Mouse (Mus musculus): ENCODE results near the gene Gm17657.
"Not testable (repeated sequence)": the region's sequence is repeated elsewhere in the genome, so short reads cannot be mapped to it uniquely, and the experiment has no call there.

The Gm17657 gene

DNA sequence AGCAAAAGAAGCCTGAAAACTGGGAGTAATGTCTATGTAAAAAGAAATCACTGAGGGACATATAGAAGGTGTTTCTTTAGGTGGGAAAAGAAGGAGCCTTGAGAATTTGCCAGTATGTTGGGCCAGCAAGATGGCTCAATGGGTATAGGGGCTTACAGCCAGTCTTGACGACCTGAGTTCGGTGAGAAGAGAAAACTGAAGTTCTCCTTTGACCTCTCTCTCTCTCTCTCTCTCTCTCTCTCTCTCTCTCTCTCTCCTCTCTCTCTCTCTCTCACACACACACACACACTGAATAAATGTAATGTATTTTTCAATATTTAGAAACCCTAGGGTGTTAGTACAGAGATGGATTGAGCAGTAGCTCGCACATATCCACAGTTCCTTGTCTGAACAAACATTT, 944 bp downstream of the Gm17657 start:
- DNase-seq (ENCODE audit: low spot score in 2 of 2) = no peak

DNA sequence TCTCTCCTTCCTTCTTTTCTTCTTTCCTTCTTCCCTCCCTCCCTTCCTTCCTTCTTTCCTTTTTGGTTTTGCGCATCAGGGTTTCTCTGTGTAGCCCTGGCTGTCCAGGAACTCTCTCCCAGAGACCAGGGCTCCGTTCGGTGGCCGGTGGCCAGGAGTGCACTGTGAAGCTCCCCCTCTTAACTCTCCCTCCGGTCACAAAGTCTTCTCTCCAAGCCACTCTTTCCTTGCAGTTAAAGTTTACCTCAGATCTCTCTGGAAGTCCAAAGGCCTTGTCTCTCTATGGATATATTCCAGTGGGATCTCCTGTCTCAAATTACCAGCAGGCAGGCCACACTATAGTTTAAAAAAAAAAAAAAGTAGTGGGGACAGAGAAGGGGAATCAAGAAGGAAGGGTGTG, 4.2 kb downstream of the Gm17657 start:
- DNase-seq (ENCODE audit: low spot score in 2 of 2) = no peak

DNA sequence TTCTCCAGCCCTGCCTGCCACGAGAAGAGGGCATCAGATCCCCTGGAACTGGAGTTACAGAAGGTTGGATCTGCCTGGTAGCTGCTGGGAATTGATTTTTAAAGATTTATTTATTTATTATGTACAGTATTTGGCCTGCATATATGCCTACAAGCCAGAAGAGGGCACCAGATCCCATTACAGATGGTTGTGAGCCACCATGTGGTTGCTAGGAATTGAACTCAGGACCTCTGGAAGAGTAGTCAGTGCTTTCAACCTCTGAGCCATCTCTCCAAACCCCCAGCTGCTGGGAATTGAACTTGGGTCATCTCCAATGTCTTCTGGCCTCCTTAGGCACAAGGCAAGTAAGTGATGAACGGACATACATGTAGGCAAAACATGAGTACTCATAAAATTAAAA, 5.4 kb downstream of the Gm17657 start:
- no peak for DNase-seq (ENCODE audit: low spot score in 2 of 2)

DNA sequence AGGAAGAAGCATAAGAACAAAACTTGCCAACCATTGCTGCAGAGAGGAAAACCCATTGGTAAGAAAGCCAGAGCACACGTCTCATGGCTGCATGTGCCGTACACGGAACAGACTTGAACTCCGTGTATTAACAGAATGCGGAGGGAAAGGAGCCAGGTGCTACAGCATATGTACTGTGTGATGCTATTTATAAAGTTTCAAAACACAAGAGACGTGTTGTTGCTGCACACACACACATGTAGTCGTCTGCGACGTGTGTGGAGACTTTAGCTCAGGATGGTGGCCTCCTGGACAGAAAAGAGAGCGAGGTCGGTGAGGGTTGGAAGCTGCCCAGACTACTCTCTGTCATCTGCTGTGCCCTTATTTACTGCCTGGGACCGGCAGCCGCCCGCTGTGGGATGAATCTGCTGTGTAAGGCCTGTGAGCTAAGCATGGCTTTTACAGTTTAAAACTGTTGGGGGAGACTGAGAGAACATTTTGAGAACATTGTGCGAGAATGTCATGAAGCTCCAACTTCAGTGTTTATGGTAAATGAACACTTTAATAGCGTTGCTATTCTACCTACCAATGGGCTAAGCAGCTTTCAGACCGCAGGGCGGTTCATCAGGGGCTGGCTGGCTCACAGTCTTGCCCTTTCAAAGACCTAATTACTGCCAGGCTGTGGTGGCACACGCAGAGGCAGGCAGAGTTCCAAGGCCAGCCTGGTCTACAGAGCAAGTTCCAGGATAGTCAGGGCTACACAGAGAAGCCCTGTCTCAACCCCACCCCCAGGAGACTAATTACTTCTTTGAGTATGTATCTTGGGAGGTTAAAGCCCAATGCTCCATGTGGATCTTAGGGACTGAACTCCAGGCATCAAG, 6.4 kb downstream of the Gm17657 start:
- no peak for DNase-seq (ENCODE audit: low spot score in 2 of 2)

DNA sequence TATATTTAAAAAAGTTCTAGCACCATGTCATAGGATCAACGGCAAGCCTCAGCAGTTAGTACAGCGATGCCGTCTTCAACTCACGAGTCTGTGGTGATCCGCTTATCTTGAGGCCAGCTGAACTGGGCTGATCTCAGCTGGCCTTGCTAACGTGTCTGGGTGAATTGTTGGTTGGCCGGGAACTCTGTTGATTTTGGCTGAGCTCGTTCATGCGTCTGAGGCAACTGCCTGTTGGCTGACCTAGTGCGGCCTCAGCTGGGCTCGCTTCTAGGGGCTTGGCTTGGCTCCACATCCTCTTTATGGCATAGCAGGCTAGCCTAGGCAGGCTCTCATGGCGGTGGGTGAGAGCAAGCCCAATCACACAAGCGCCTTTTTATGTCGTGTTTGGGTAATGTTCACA, 8.0 kb downstream of the Gm17657 start:
- no peak for DNase-seq (ENCODE audit: low spot score in 2 of 2)

DNA sequence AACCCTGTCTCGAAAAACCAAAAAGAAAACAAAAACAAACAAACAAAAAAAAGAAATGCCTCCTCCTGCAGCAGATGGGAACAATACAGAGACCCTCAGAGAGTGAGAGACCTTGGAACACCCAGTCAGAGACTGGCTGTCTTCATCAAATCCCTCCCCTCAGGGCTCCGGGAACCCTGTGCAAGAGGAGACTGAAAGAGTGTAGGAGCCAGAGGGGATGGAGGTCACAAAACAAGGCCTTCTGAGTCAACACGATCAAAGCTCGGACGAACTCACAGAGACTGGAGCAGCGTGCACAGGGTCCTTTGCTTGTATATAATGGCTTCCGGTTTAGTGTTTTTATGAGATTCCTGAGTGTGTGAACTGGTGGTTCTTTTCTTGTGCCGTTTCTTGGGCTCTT, 9.0 kb downstream of the Gm17657 start:
- DNase-seq (ENCODE audit: low spot score in 2 of 2) = no peak

DNA sequence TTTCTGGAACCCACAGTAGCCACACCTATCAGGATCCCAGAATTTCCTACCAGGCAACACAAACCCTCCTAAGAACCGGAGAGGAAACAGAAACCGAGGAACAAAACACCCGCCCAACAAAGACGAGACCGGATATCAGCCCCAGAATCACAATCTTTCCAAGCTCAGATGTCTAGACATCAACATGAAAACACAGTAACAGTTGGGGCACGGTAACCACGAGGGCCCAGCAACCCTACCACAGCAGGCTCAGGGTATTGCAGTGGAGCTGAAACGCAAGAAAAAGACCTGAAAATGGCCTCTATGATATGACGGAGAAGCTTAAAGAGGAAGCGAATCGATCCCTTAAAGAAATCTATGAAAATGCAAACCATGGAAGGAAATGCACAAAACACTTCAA, 15.6 kb downstream of the Gm17657 start:
- no peak for DNase-seq (ENCODE audit: low spot score in 2 of 2)

DNA sequence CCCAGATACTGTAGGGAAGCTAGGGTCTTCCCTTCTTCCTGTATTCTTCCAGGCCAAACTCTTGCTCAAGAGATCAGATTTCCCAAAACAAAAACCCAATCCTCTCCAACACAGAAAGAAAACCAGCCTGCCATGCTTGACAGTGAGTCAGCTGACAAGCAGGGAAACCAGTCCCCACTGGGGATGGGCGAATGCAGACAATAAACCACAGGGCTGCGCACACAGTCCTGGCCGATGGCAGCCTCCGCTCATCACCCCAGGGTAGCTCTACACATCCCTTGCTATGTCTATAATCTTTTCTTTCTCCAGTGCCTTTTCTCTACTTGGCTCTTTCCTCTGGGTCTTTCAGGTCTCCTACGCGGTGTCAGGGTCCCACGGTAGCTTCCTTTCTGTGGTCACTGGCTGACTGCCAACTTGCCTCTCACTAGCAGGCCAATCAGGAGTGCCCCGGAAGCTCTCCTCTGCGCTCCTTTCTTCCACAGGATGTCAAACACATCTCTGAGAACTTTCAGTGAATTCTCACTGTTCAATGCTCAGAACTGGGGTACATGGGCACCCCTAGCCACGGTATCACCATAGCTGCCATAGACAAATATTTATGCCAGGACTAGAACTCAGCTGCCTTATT, 17.6 kb downstream of the Gm17657 start:
- no peak for DNase-seq (ENCODE audit: low spot score in 2 of 2)

DNA sequence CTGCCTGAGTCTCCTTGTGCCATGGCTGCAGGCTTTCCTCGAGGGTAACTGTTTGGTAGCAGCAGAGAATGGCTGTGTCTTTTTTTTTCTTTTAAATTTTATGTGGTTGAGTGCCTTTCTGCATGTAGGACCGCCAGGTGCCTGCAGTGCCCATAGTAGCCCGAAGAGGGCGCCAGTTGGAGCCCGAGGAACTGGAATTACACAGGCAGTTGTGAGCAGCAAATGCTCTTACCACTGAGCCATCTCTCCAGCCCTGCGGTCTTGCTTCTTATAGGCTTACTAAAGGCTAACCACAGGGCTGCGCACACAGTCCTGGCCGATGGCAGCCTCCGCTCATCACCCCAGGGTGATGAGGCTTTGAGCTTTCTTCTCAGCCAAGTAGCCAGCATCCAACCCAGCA, 18.2 kb downstream of the Gm17657 start:
- no peak for DNase-seq (ENCODE audit: low spot score in 2 of 2)

DNA sequence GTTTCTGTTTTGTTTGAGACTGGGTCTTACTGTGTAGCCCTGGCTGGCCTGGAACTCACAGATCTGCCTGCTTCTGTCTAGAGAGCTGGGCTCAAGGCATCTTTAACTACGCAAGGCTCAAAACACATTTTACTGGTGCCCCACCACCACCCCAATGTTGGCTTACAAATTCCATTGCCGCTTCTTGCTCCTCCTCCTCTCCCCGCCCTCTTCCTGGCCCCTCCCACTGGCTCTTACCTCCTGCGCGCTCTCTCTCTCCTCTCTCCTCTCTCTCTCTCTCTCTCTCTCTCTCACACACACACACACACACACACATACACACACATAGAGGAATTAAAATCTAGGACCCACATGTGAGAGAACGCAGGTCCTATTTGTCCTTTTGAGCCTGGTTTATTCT, 18.9 kb downstream of the Gm17657 start:
- DNase-seq (ENCODE audit: low spot score in 2 of 2) = no peak

DNA sequence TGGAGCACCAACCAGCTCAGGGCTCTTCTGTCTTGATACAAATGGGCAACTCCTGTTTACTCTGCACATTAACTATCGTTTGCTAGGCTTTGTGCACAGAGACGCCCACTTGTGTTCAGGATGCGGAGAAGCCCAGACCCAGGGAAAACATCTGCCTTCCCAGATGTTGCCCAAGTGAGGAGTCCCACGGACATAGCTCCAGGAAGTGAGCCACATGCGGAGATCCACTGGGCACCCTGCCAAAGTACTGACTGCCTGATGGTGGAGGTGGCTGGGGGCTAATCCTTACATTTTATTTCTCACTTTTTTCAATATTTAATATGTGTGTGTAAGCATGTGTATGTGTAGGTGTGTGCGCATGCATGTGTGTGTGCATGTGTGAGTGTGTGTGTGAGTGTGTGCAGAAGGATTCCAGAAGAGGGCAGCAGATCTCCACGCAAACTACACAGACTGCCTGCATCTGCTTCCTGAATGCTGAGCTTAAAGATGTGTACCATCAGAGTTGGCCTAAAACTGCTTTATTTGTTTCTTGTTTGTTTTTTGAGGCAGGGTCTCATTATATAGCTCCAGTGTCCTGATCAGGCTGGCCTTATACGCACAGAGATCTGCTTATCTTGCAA, 20.8 kb downstream of the Gm17657 start:
- DNase-seq (ENCODE audit: low spot score in 2 of 2) = no peak

DNA sequence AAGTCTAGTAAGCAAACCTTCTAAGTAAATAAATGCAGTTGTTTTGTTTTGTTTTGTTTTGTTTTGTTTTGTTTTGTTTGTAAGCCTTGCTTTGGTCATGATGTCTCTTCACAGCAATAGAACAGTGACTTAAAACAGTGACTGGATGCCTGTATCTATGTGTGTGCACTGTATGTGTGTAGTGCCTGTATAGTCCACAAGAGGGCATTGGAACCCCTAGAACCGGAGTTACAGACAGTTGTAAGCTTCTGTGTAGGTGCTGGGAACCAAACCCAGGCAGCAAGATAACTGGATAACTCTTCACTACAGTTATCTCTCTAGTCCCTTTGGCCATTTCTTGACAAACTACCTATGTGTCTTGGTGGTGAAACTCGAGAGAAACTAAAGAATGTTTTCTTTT, 23.8 kb downstream of the Gm17657 start:
- no peak for DNase-seq (ENCODE audit: low spot score in 2 of 2)

DNA sequence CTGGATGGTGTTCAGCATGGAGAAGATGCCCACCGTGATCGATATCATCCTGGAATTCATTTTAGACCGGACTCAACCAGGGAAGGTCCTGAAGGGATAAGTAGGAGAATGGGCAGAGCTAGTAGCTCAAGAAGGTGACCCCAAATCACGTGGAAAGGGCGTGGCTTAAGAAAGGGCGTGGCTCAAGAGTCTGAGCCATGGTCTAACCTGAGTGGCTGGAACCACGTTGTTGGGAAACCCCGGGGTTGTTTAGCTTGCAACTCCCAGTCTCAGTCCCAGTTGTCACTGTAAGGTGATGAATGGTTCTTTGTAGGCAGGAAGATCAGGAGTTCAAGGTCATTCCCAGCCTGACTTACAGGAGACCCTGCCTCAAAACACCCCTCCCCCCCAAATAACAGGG, 29.7 kb downstream of the Gm17657 start:
- DNase-seq (ENCODE audit: low spot score in 2 of 2) = no peak

DNA sequence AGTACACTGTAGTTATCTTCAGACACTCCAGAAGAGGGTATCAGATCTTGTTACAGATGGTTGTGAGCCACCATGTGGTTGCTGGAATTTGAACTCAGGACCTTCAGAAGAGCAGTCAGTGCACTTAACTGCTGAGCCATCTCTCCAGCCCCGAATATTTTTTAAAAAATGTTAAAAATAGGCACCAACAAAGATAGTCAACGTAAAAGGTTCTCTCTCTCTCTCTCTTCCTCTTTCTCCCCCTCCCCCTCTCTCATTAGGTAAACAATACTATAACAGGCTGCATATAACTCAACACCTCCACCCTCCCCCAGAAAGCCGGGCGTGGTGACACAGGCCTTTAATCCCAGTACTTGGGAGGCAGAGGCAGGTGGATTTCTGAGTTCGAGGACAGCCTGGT, 30.8 kb downstream of the Gm17657 start:
- DNase-seq (ENCODE audit: low spot score in 2 of 2) = not testable (repeated sequence)

DNA sequence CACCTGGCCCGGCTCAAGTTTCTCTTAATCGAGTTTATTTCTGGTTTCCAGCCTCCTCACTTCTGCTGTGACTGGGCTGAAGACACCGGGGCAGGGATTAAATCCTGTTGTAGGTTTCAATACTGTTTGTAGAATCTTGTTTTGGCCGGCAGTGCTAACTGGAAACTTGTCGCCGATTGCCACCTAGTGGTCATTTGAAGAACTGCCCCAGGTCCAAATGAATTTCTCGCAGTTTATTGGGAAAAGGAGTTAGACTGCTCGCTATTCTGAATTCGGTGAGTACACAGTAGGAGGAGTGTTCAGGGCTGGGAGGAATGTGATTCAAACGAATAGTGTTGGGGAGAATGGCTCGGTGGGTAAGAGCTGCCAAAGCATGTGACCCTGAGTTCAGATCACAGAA, 35.0 kb downstream of the Gm17657 start:
- peak in 1 of 2 experiments; percentile 91 for DNase-seq (ENCODE audit: low spot score in 2 of 2)

DNA sequence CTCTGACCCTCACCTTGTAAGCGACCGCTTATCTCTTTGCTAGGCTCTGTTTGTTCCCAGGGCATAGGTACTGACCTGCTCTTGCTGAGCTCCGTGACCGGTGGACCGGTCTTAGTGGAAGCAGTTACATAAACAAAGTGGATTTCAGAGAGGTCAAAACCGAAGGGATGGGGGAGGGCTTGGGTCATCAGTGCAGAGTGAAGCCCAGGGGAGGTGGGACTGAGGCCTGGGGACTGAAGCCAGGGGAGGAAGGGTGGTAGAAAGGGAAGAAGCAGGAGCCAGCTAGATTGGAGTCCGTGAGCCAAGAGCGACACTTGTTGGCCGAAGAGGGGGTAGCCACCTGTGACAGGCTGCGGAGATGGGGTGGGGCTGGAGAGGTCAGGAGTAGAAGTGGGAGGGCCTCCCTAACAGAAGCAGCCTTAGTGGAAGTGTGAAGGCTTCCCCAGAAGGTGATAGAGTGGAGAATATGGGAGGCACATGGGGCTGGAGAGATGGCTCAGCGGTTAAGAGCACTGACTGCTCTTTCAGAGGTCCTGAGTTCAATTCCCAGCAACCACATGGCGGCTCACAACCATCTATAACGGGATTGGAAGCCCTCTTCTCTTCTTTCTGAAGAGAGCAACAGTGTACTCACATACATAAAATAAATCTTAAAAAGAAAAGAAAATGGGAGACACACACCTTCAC, 36.3 kb downstream of the Gm17657 start:
- no peak for DNase-seq (ENCODE audit: low spot score in 2 of 2)

DNA sequence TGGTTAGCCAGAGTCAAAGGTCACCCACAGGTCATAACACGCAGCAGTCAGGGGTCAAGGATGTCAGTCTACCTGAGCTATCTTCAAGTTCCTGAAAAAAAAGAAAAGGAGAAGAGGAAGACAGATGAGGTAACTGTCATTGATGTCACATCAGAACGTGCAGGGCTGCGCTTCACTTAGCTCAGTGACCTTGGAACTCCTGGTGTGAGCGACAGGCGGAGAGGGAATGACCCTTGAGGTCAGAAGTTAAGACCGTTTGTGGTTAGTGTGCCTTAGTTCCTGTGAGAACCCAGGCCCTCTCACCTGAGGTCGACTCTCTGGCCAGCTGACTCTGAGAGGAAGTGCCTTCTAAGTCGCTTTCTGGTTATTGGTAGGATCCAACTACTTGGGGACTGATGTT, 38.7 kb downstream of the Gm17657 start:
- no peak for DNase-seq (ENCODE audit: low spot score in 2 of 2)

DNA sequence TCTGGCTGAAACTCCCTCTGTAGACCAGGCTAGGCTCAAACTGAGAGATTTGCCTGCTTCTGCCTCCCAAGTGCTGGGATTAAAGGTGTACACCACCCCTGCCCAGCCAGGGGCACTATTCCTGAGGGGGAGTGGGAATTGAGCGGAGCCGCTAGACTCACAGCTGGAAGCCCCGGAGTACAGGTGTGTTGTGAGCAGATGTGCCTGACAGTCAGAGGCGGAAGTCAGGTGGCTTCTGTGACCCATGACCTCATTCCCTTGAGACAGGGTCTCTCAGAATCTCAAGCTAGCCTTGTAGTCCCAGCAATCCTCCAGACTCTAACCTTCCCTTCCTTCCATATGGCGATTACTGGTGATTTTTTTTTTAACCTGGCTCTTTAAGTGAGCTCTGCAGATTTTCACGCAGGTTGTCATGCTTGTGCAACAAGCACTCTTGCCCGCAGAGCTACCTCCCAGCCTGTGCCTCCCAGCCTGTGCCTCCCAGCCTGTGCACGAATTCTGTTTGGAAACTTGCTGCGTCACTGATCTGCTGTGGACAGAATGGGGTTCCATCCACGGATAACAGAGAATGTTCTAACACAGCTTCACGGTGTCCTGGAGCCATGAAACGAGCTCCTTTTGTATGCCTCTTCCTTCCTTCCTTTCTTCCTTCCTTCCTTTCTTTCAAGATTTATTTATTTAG, 40.4 kb downstream of the Gm17657 start:
- DNase-seq (ENCODE audit: low spot score in 2 of 2) = no peak

DNA sequence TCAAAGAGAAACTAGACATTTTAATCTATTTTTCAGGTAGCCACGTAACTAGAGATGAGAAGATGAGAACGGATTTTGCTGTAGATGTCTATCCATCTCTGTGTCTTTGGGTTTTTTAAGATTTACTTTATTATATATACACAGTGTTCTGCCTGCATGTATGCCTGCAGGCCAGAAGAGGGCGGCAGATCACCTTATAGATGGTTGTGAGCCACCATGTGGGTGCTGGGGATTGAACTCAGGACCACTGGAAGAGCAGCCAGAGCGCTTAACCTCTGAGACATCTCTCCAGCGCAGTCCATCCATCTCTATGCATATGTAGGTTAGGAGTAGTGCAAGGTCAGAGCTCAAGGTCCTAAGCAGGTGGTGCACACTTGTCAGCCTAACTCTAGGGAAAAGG, 45.7 kb downstream of the Gm17657 start:
- DNase-seq (ENCODE audit: low spot score in 2 of 2) = no peak

DNA sequence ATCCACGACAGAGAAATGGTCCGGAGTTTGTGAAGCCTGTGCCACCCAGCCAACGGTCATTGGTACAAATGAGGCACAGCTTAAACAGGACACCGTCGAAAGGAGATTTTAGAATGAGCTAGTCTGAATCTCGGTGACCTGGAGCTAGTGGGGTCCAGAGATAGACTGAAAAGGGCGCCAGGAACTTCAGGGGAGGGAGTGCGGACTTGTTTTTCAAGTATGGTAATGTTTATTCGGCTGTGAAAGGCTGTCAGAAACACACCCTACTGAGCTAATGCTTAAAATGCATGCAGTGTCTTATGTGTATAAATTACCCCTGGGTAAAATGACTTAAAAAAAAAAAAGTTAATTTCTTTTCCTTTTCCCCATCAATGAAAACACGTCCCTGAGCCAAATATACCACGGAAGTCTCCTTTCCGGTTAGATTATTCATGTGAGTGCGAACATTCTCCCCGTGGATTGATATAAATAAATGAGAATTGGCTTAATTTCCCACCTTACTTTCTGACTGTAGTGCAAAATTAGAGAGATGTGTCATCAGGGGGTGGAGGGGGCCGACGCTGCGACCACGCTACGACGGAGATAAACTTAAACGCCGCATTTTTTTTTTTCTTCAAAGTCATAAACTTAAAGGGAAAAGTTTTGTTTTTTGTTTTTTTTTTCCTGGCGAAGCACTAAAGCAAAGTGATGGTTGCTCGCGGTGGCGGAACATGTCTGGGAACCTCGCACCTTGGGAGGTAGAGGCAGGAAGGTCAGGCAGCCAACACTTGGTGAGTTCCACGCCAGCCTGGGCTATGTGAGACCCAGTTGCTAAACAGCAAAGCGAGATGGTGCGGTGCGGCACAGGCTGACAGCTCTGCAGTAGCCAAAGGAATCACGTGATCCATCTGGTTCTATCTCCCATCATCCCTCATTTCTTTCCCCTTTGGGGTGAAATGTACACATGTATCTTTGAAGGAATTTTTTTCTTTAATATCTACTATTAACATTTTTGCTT, 46.5 kb downstream of the Gm17657 start:
- no peak for DNase-seq (ENCODE audit: low spot score in 2 of 2)
